Mouse (Mus musculus) stomach, embryonic 14.5 days (tissue): ENCODE measurements around the gene Strn. TPM values are rescaled to one million over a fixed set of nuclear protein-coding genes. Genes with fewer than 3 reads are reported as not detected.
"Not testable (repeated sequence)": the region's sequence is repeated elsewhere in the genome, so short reads cannot be mapped to it uniquely, and the experiment has no call there.

ENCODE experiments used
- ATAC-seq: fragments of 200-750 bp; cut with Nextera tagmentation; 2 replicates; pipeline ENCODE4 v1.8.0; 2017; ENCODE audit warnings: low read depth, moderate TSS enrichment; ENCODE audit not compliant: insufficient number of reproducible peaks, insufficient read depth, low FRiP score
- H3K27ac ChIP-seq: fragments of 300-500 bp; sonication (generic); 2 replicates; pipeline ENCODE4 v1.5.1; 2014; ENCODE audit warnings: mild to moderate bottlenecking, low read length, moderate library complexity, mixed read lengths
- H3K27me3 ChIP-seq: fragments of 300-500 bp; sonication (generic); 2 replicates; pipeline ENCODE4 v1.6.1; 2014; ENCODE audit warnings: low read length, control low read depth, mixed read lengths; ENCODE audit not compliant: control insufficient read depth, insufficient read depth
- H3K36me3 ChIP-seq: fragments of 300-500 bp; sonication (generic); 2 replicates; pipeline ENCODE4 v1.6.1; 2014; ENCODE audit warnings: mild to moderate bottlenecking, control low read depth, low read length, moderate library complexity, mixed read lengths; ENCODE audit not compliant: control insufficient read depth, insufficient read depth
- H3K4me1 ChIP-seq: fragments of 300-500 bp; sonication (generic); 2 replicates; pipeline ENCODE4 v1.6.1; 2014; ENCODE audit warnings: low read length, control low read depth, mixed read lengths; ENCODE audit not compliant: control insufficient read depth, insufficient read depth
- H3K4me2 ChIP-seq: fragments of 300-500 bp; sonication (generic); replicated peaks from 2 replicates; pipeline ENCODE4 v1.6.1; 2014; ENCODE audit warnings: low read depth, low read length, control low read depth
- H3K4me3 ChIP-seq: fragments of 300-500 bp; sonication (generic); 2 replicates; pipeline ENCODE4 v1.5.1; 2014; ENCODE audit warnings: low read depth, low read length, control low read depth
- H3K9ac ChIP-seq: fragments of 300-500 bp; sonication (generic); replicated peaks from 2 replicates; pipeline ENCODE4 v1.6.1; 2014; ENCODE audit warnings: low read depth, mild to moderate bottlenecking, control low read depth, low read length, moderate library complexity, mixed read lengths
- H3K9me3 ChIP-seq: fragments of 300-500 bp; sonication (generic); 2 replicates; pipeline ENCODE4 v1.6.1; 2016; ENCODE audit warnings: low read depth, low read length, control low read depth; ENCODE audit not compliant: control insufficient read depth
- WGBS: fragments of 180-500 bp; shearing (Covaris S2); extraction: QIAGEN DNeasy Blood & Tissue Kit; methylation state at CpG from one replicate; pipeline ENCODE4 v1.1.7; 2014; 5-methylcytosine and 5-hydroxymethylcytosine counted together
- polyA plus RNA-seq: library from polyadenylated mRNA; unstranded; fragments of >200 nt; fragmentation: Nextera tagmentation; extraction: Ambion mirVana; gene quantifications from 2 replicates; pipeline ENCODE4 v1.2.1, GENCODE M21; 2014

The Strn gene
- polyA plus RNA-seq, 1 experiment from 2014 or later = 7.6 TPM

DNA sequence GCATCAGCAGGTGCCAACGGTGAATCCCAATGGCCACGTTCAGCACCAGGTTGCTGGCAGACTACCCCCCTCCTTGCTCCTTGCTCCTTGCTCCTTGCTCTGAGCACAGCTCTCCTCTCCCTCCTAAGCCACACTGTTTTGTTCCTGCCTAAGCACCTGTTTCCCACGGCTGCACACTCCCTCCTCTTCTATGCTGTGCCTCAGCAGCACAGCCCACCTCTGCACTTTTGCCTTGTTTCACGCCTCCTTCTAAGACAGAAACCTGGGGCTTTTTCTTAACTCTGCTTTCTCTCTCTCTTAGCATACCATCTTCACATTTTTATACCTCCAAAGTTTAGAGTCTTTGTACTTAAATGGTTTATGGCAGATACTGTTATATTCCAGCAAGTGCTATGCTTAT is 39.5 kb downstream of the Strn start:
- 93% methylated on average over 4 of the region's 4 CpGs for WGBS
- Histone ChIP-seq H3K27me3 (no peaks in the 10 kb centered on the region), H3K4me1 (no peaks in the 10 kb centered on the region), H3K4me2 (no peak overlapping the region), H3K4me3 (no peak overlapping the region), H3K36me3 (no peaks in the 10 kb centered on the region), H3K9me3 (no peaks in the 10 kb centered on the region), H3K9ac (no peak overlapping the region), H3K27ac (no peak overlapping the region)
- ATAC-seq = no peak

DNA sequence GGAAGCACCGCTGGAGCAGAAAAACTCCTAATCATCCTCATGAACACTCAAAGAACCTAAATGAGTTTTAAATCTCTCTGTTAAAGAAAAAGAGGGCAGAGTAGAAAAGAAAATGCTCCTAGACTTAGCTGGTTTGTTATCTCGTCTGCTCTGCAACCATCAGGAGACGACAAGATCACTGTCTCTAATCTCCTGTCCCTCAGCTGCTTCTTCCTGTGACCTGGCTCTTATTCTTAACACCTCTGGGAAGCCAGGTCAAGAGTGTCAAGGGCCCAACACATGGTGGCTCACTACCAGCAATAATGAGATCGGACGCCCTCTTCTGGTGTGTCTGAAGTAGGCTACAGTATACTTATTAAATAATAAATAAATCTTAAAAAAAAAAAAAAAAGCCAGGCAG is 40.1 kb downstream of the Strn start:
- Histone ChIP-seq H3K9ac (no peak overlapping the region), H3K27me3 (no peaks in the 10 kb centered on the region), H3K27ac (no peak overlapping the region), H3K4me3 (no peak overlapping the region), H3K36me3 (no peaks in the 10 kb centered on the region), H3K9me3 (no peaks in the 10 kb centered on the region), H3K4me1 (no peaks in the 10 kb centered on the region), H3K4me2 (no peak overlapping the region)
- ATAC-seq = no peak
- WGBS = 81% methylated on average over 5 of the region's 5 CpGs

DNA sequence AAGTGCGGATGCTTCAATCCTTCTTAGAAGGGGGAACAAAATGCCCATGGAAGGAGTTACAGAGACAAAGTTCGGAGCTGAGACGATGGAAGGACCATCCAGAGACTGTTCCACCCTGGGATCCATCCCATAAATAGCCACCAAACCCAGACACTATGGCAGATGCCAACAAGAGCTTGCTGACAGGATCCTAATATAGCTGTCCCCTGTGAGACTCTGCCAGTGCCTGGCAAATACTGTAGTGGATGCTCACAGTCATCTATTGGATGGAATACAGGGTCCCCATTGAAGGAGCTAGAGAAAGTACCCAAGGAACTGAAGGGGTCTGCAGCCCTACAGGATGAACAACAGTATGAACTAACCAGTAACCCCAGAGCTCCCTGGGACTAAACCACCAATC is 47.8 kb downstream of the Strn start:
- ATAC-seq, H3K4me2 ChIP-seq, H3K27ac ChIP-seq, H3K9me3 ChIP-seq, H3K9ac ChIP-seq, H3K4me1 ChIP-seq, H3K27me3 ChIP-seq, H3K4me3 ChIP-seq: not testable (repeated sequence)
- H3K36me3 ChIP-seq = peaks cover 12% of the 10 kb centered on the region; the same call in 1 of the 2 replicates
- WGBS = 90% methylated on average over 3 of the region's 3 CpGs

DNA sequence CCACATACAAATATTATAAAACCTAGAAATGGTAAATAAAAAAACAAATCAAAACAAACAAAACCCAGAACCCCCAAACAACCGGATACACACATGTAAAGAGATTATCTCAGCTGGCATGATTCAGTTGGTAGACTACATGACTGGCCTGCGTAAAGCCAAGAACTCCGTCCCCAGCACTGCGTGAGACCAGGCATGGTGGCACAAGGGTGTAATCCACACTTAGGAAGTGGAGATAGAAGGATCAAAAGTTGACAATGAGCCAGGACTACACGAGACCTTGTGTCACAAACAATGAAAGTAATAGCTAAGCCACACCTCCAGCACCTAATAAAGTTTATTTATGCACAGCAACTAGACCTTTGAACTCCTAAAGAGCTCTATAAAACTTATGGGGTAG is 49.0 kb downstream of the Strn start:
- Histone ChIP-seq H3K27ac (no peak overlapping the region), H3K9me3 (no peaks in the 10 kb centered on the region), H3K27me3 (no peaks in the 10 kb centered on the region), H3K4me3 (no peak overlapping the region), H3K9ac (no peak overlapping the region), H3K4me1 (no peaks in the 10 kb centered on the region), H3K36me3 (peaks cover 12% of the 10 kb centered on the region; the same call in 1 of the 2 replicates), H3K4me2 (no peak overlapping the region)
- WGBS = 80% methylated on average over 5 of the region's 5 CpGs
- ATAC-seq = no peak

DNA sequence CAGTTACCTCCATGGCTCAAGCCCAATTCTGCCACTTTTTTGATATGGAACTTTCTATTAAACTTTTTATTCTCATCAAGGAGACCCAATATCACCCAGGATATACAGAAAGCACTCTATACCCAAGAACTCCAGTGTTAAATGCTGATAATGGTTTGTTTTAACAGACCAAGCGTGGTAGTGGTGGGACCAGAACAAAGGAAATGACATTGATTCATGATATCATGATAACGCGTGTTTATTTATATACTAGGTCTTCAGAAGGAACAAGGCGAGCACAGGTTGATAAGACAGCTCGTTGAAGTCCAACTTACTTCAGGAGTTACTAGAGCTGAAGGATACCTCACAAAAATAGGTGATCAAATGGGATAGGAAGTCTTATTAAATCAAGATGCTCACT is 52.0 kb downstream of the Strn start:
- Histone ChIP-seq H3K9me3 (no peaks in the 10 kb centered on the region), H3K36me3 (peaks cover 4% of the 10 kb centered on the region; the same call in 1 of the 2 replicates), H3K27me3 (no peaks in the 10 kb centered on the region), H3K4me2 (no peak overlapping the region), H3K4me3 (no peak overlapping the region), H3K9ac (no peak overlapping the region), H3K4me1 (no peaks in the 10 kb centered on the region), H3K27ac (no peak overlapping the region)
- ATAC-seq = no peak
- WGBS = 34% methylated on average over 5 of the region's 5 CpGs

DNA sequence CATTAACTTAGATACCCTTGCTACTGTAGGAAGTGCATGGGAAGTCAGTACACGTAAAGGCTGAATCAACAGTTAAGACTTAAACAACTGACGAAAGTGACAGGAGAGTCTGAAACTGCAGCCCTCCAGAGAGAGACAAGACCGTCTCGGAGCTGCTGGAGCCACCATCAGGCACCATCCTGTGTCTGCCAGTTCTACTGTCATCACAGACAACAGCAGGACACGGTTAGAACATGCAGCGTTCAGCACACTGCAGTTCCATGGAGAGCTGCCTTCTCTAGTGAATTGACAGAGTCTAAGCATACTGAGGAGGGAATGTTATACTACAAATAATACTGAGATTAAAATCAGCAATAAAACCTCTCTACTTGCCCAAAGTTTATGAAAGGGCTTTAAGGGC is 54.6 kb downstream of the Strn start:
- Histone ChIP-seq H3K4me3 (no peak overlapping the region), H3K9ac (no peak overlapping the region), H3K4me1 (no peaks in the 10 kb centered on the region), H3K27me3 (no peaks in the 10 kb centered on the region), H3K9me3 (no peaks in the 10 kb centered on the region), H3K27ac (no peak overlapping the region), H3K36me3 (peaks cover 4% of the 10 kb centered on the region; the same call in 1 of the 2 replicates), H3K4me2 (no peak overlapping the region)
- WGBS = 64% methylated on average over 6 of the region's 6 CpGs
- ATAC-seq = no peak

DNA sequence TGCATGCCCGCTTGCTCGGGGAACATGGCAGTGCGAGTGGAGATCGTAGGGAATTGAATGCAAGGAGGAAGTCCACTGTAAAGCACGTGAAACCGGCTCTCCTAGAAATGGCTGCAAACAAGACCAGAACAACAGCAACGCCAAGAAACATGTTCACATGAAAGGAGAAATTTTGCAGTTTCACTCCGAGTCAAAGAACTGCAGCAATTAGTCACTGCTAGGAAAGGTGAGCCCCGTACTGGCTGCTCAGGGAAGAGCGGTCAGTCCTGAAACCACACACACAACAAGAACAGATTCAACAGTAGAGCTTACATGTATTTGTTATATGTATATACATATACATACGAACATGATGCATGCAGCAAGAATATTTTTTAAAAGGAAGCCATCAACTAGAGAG is 57.5 kb downstream of the Strn start:
- Histone ChIP-seq H3K4me1 (no peaks in the 10 kb centered on the region), H3K27ac (no peak overlapping the region), H3K9me3 (no peaks in the 10 kb centered on the region), H3K4me2 (no peak overlapping the region), H3K9ac (no peak overlapping the region), H3K4me3 (no peak overlapping the region), H3K36me3 (peaks cover 9% of the 10 kb centered on the region; the same call in 1 of the 2 replicates), H3K27me3 (no peaks in the 10 kb centered on the region)
- ATAC-seq = no peak
- WGBS = 80% methylated on average over 11 of the region's 11 CpGs

DNA sequence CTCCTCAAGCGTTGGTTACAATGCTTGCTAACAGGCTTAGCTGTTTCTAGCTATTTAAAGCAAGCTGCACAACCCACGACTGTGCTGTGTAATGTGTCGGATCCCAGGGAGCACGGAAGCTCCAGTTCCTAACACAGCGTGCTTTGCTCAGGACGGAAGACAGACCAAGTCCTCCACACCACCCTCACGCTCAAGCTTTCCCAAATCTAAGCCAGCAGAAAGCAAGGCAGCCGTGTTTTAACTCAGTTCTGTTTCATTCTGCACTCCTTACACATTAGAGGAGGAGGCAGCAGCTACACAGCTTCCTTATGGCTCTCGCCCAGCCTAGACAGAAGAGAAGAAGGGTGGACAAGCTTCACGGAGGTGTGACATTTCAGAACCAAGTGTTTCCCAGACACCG is 60.2 kb downstream of the Strn start:
- 83% methylated on average over 11 of the region's 11 CpGs for WGBS
- H3K4me1 ChIP-seq = no peaks in the 10 kb centered on the region
- no peak overlapping the region for H3K4me3 ChIP-seq
- H3K9me3 ChIP-seq = no peaks in the 10 kb centered on the region
- H3K27ac ChIP-seq = no peak overlapping the region
- ATAC-seq = no peak
- no peaks in the 10 kb centered on the region for H3K27me3 ChIP-seq
- no peak overlapping the region for H3K4me2 ChIP-seq
- peaks cover 5% of the 10 kb centered on the region; the same call in 1 of the 2 replicates for H3K36me3 ChIP-seq
- H3K9ac ChIP-seq = no peak overlapping the region

DNA sequence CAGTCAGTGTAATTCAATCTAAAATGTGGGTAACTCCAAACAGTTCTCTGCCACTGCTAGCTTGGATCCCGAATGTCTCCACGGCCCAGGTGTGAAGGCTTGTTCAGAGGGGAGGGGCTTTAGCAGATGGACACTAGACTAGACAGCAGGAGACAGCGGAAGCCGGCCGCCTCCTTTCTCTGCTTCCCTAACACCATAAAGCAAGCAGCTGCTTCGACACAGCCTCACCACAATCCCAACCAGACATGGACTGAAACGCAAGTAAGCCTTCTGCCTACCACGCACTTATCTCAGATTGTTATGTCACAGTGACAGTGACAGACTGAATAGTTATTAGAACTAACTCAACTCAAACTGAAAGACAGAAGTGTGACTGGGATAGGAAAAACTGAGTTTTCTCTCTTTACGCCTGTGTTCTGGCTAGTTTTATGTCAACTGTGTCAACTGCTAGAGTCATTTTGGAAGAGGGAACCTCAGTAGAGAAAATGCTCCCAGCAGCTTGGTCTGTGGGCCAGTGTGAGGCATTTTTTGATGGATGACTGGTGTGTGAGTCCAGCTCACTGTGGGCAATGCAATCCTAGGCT is 71.9 kb downstream of the Strn start:
- 84% methylated on average over 9 of the region's 9 CpGs for WGBS
- peaks cover 33% of the 10 kb centered on the region for H3K36me3 ChIP-seq

More for the DNA sequence above, 71.9 kb downstream of the Strn start:
- no peak overlapping the region for H3K27ac ChIP-seq
- H3K4me3 ChIP-seq = no peak overlapping the region
- H3K9me3 ChIP-seq = peaks cover under 1% of the 10 kb centered on the region; the same call in 1 of the 2 replicates
- no peak overlapping the region for H3K9ac ChIP-seq
- no peak for ATAC-seq
- H3K4me2 ChIP-seq = no peak overlapping the region
- H3K4me1 ChIP-seq = no peaks in the 10 kb centered on the region
- H3K27me3 ChIP-seq = no peaks in the 10 kb centered on the region
